Mouse (Mus musculus): Measurements from ENCODE around the gene Flcn. TPM values are rescaled to one million over a fixed set of nuclear protein-coding genes. Genes with fewer than 3 reads are reported as not detected.

The Flcn gene
- polyA plus RNA-seq (2014; fragmentation: Nextera tagmentation; extraction: Ambion mirVana): 18.9 and 30.2 TPM in 2 replicates

DNA sequence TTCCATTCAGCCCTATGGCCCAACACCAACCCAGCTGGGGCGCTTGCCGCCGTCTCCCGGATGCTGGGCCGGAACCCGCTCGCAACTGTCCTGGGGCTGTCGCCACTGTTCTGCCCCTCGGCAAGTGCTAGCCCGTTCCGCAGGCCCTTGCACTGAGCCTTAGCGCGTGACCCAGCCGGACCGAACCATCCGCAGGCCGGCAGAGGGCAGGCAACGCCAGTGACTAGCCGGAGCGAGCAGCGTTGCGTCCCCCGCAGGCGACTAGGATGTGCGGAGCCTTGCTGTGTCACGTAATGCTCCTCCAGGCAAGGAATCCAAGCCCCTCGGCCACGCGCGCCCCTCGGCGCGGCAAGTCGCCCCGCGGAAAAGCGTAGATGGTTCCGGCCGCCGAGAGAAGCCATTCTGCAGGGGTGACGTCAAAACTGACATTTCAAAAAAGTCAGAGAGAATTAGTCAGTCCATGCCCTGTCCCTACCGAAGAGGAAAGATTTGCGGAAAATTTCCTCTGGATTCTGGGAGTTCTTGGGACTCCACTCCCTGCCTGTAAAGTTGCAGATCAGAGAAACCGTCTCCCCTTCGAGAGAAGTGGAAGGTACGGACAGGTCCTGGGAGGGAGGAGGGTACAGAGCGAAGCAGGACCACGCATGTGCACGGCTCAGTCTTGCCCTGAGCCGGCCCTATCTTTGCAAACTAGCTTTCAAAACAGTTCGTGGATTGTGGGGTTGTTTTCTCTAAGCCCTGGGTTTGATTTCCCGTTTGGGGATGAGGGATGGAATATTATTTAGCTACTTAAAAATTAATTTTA, at the start of gene Flcn:
Flcn (minus strand) TSS at position 347 of the 805 bp plus-strand sequence.
- Histone ChIP-seq H3K27ac (ENCODE audit: low read depth, low read length) (peak within 1 kb of the TSS; percentile 97), H3K4me2 (replicated peaks; ENCODE audit: low read depth, low read length) (peak within 1 kb of the TSS; percentile 63), H3K4me3 (ENCODE audit: low read length) (peak within 1 kb of the TSS; percentile 83), H3K4me1 (ENCODE audit: control insufficient read depth, insufficient read depth, low read length) (peaks cover 8% of the 10 kb centered on the region), H3K36me3 (ENCODE audit: control insufficient read depth, insufficient read depth, low read length) (peaks cover 17% of the 10 kb centered on the region), H3K9me3 (ENCODE audit: control insufficient read depth, low read length) (no peaks in the 10 kb centered on the region), H3K9ac (ENCODE audit: low read depth, low read length) (peak within 1 kb of the TSS; percentile 93), H3K27me3 (ENCODE audit: control insufficient read depth, insufficient read depth, low read length) (no peaks in the 10 kb centered on the region)
- ATAC-seq (ENCODE audit: low FRiP score, low TSS enrichment): peak; percentile 95
- 0% methylated on average over 52 of the region's 52 CpGs for WGBS

DNA sequence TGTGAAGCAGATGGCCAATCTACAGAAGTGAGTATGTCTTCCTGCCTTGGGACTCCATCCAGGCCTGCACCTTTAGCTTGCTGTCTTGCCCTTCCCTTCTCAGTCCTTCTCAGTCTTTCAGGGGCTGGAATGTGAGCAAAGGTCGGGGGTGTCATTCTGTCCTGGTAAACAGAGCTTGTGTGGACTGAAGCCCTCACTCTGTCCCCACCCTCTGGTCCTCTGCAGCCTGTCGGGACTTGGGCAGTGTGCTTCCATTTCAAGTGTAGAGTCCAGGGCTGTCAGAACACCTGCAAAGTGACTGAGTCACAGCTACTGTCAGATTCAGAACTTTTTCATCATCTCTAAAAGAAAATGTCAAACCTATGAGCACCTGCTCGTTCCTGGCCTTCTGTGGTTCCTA, 43.0 kb upstream of the Flcn start:
- H3K4me3 ChIP-seq (ENCODE audit: low read length): no peak overlapping the region
- H3K9ac ChIP-seq (ENCODE audit: low read depth, low read length): no peak overlapping the region
- no peak overlapping the region for H3K4me2 ChIP-seq (replicated peaks; ENCODE audit: low read depth, low read length)
- no peak for ATAC-seq (ENCODE audit: low FRiP score, low TSS enrichment)
- no peaks in the 10 kb centered on the region for H3K27me3 ChIP-seq (ENCODE audit: control insufficient read depth, insufficient read depth, low read length)
- H3K9me3 ChIP-seq (ENCODE audit: control insufficient read depth, low read length): no peaks in the 10 kb centered on the region
- WGBS: 76% methylated on average over 3 of the region's 3 CpGs
- H3K27ac ChIP-seq (ENCODE audit: low read depth, low read length): no peak overlapping the region
- H3K36me3 ChIP-seq (ENCODE audit: control insufficient read depth, insufficient read depth, low read length): 0 out of 2 replicates have a peak, but pooled peaks cover 4% of the 10 kb centered on the region
- peaks cover 6% of the 10 kb centered on the region; the same call in 1 of the 2 replicates for H3K4me1 ChIP-seq (ENCODE audit: control insufficient read depth, insufficient read depth, low read length)

- peak; percentile 87 for ATAC-seq (ENCODE audit: low FRiP score, low TSS enrichment)
- Histone ChIP-seq H3K4me2 (replicated peaks; ENCODE audit: low read depth, low read length) (peak overlapping the region; percentile 81), H3K9ac (ENCODE audit: low read depth, low read length) (peak overlapping the region; percentile 93), H3K36me3 (ENCODE audit: control insufficient read depth, insufficient read depth, low read length) (no peaks in the 10 kb centered on the region), H3K27ac (ENCODE audit: low read depth, low read length) (peak overlapping the region; percentile 91), H3K4me3 (ENCODE audit: low read length) (peak overlapping the region; percentile 83), H3K9me3 (ENCODE audit: control insufficient read depth, low read length) (no peaks in the 10 kb centered on the region), H3K27me3 (ENCODE audit: control insufficient read depth, insufficient read depth, low read length) (no peaks in the 10 kb centered on the region), H3K4me1 (ENCODE audit: control insufficient read depth, insufficient read depth, low read length) (peaks cover 15% of the 10 kb centered on the region; the same call in 1 of the 2 replicates)
- 0% methylated on average over 67 of the region's 69 CpGs for WGBS
Measured at GRCm38 (mm10) chr11:59847891-59848884, 38.4 kb upstream of the Flcn start.

- peaks cover 15% of the 10 kb centered on the region; the same call in 1 of the 2 replicates for H3K4me1 ChIP-seq (ENCODE audit: control insufficient read depth, insufficient read depth, low read length)
- H3K27me3 ChIP-seq (ENCODE audit: control insufficient read depth, insufficient read depth, low read length): no peaks in the 10 kb centered on the region
- peak overlapping the region; percentile 83 for H3K4me3 ChIP-seq (ENCODE audit: low read length)
- H3K9me3 ChIP-seq (ENCODE audit: control insufficient read depth, low read length): no peaks in the 10 kb centered on the region
- peak overlapping the region; percentile 81 for H3K4me2 ChIP-seq (replicated peaks; ENCODE audit: low read depth, low read length)
- H3K36me3 ChIP-seq (ENCODE audit: control insufficient read depth, insufficient read depth, low read length): no peaks in the 10 kb centered on the region
- WGBS: 22% methylated on average over 2 of the region's 2 CpGs
- ATAC-seq (ENCODE audit: low FRiP score, low TSS enrichment): no peak
- no peak overlapping the region for H3K27ac ChIP-seq (ENCODE audit: low read depth, low read length)
- H3K9ac ChIP-seq (ENCODE audit: low read depth, low read length): no peak overlapping the region
Measured at GRCm38 (mm10) chr11:59847131-59847530, 37.3 kb upstream of the Flcn start.

DNA sequence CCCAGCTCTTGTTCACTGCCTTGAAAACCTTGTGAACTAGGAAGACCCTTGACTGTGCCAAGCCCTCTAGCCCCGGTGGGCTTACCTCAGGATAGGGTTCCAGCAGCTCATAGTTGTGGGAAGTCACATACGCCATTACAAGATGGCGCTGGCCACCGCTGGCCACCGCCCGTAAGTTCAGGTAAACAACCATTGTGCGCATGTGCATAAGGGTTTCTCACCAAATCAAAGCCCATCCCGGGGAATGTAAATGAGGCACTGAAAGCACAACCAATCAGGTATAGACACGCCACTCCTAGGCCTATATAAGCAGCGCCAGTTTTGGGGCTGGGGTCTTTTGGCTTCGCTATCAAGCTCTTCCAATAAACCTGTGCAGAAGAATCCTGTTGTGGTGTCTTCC, 36.5 kb upstream of the Flcn start:
- 96% methylated on average over 11 of the region's 11 CpGs for WGBS
- H3K4me3 ChIP-seq (ENCODE audit: low read length): no peak overlapping the region
- ATAC-seq (ENCODE audit: low FRiP score, low TSS enrichment): no peak

GRCm38 (mm10) chr11:59839459-59840126, 29.8 kb upstream of the Flcn start, which contains the start of gene Cops3:
TSS of gene Cops3 (minus strand) at chr11:59839838.
- peaks cover 25% of the 10 kb centered on the region for H3K36me3 ChIP-seq (ENCODE audit: control insufficient read depth, insufficient read depth, low read length)
- H3K4me3 ChIP-seq (ENCODE audit: low read length): peak within 1 kb of the TSS; percentile 89
- peak within 1 kb of the TSS; percentile 94 for H3K9ac ChIP-seq (ENCODE audit: low read depth, low read length)
- peak within 1 kb of the TSS; percentile 96 for H3K27ac ChIP-seq (ENCODE audit: low read depth, low read length)
- H3K27me3 ChIP-seq (ENCODE audit: control insufficient read depth, insufficient read depth, low read length): no peaks in the 10 kb centered on the region
- under 1% methylated on average over 42 of the region's 43 CpGs for WGBS
- ATAC-seq (ENCODE audit: low FRiP score, low TSS enrichment): peak; percentile 97
- peak within 1 kb of the TSS; percentile 55 for H3K4me2 ChIP-seq (replicated peaks; ENCODE audit: low read depth, low read length)
- H3K4me1 ChIP-seq (ENCODE audit: control insufficient read depth, insufficient read depth, low read length): peaks cover 15% of the 10 kb centered on the region
- H3K9me3 ChIP-seq (ENCODE audit: control insufficient read depth, low read length): no peaks in the 10 kb centered on the region

More for the DNA sequence above, 36.5 kb upstream of the Flcn start:
- Histone ChIP-seq H3K36me3 (ENCODE audit: control insufficient read depth, insufficient read depth, low read length) (no peaks in the 10 kb centered on the region), H3K4me1 (ENCODE audit: control insufficient read depth, insufficient read depth, low read length) (peaks cover 15% of the 10 kb centered on the region; the same call in 1 of the 2 replicates), H3K4me2 (replicated peaks; ENCODE audit: low read depth, low read length) (no peak overlapping the region), H3K27me3 (ENCODE audit: control insufficient read depth, insufficient read depth, low read length) (no peaks in the 10 kb centered on the region), H3K9ac (ENCODE audit: low read depth, low read length) (no peak overlapping the region), H3K9me3 (ENCODE audit: control insufficient read depth, low read length) (no peaks in the 10 kb centered on the region), H3K27ac (ENCODE audit: low read depth, low read length) (no peak overlapping the region)

GRCm38 (mm10) chr11:59839008-59839458, 29.2 kb upstream of the Flcn start, which contains the start of gene Nt5m:
TSS of gene Nt5m (plus strand) at chr11:59839447.
- Histone ChIP-seq H3K9me3 (ENCODE audit: control insufficient read depth, low read length) (no peaks in the 10 kb centered on the region), H3K36me3 (ENCODE audit: control insufficient read depth, insufficient read depth, low read length) (peaks cover 31% of the 10 kb centered on the region), H3K27ac (ENCODE audit: low read depth, low read length) (peak within 1 kb of the TSS; percentile 96), H3K27me3 (ENCODE audit: control insufficient read depth, insufficient read depth, low read length) (no peaks in the 10 kb centered on the region), H3K4me1 (ENCODE audit: control insufficient read depth, insufficient read depth, low read length) (peaks cover 15% of the 10 kb centered on the region), H3K4me2 (replicated peaks; ENCODE audit: low read depth, low read length) (peak within 1 kb of the TSS; percentile 55), H3K9ac (ENCODE audit: low read depth, low read length) (peak within 1 kb of the TSS; percentile 94), H3K4me3 (ENCODE audit: low read length) (peak within 1 kb of the TSS; percentile 89)
- under 1% methylated on average over 24 of the region's 24 CpGs for WGBS
- peak; percentile 97 for ATAC-seq (ENCODE audit: low FRiP score, low TSS enrichment)

DNA sequence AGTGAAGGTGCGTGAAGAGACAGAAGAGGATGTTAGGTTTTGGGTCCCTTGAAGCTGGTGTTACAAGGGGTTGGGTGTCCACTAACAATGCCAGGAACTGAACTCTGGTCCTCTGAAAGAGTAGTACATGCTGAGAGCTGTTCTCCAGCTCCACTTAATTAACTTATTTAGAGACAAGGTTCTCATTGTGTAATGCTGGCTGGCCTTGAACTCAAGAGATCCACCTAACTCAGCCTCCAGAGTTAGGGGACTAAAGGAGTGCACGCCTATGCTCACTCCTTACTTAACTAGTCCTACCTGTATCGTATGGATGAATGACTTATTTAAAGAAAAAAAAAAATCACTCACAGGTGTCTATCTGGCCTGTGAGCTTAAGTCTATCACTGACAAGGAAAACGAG, 28.6 kb upstream of the Flcn start:
- 0 out of 2 replicates have a peak overlapping the region, but pooled peaks have one; percentile 96 for H3K27ac ChIP-seq (ENCODE audit: low read depth, low read length)
- peaks cover 15% of the 10 kb centered on the region for H3K4me1 ChIP-seq (ENCODE audit: control insufficient read depth, insufficient read depth, low read length)
- no peak for ATAC-seq (ENCODE audit: low FRiP score, low TSS enrichment)
- WGBS: 62% methylated on average over 4 of the region's 4 CpGs
- peaks cover 37% of the 10 kb centered on the region for H3K36me3 ChIP-seq (ENCODE audit: control insufficient read depth, insufficient read depth, low read length)
- H3K4me3 ChIP-seq (ENCODE audit: low read length): peak overlapping the region; percentile 89
- H3K4me2 ChIP-seq (replicated peaks; ENCODE audit: low read depth, low read length): peak overlapping the region; percentile 55
- no peaks in the 10 kb centered on the region for H3K27me3 ChIP-seq (ENCODE audit: control insufficient read depth, insufficient read depth, low read length)
- peak overlapping the region; percentile 94; the same call in 1 of the 2 replicates for H3K9ac ChIP-seq (ENCODE audit: low read depth, low read length)
- H3K9me3 ChIP-seq (ENCODE audit: control insufficient read depth, low read length): no peaks in the 10 kb centered on the region

Measured in kidney, embryonic 14.5 days (tissue).